Mouse (Mus musculus) bone marrow macrophage, adult 2 months (primary cell): ENCODE data around the gene Vps26c. TPM values are rescaled to one million over a fixed set of nuclear protein-coding genes. Genes with fewer than 3 reads are reported as not detected.
A peak's percentile ranks its signal among the peaks of the same experiment; 100 is the strongest.

ENCODE experiments used
- H3K27ac ChIP-seq: 2 replicates; pipeline ENCODE4 v1.5.1; 2012; ENCODE audit warnings: low read depth, low read length; ENCODE audit not compliant: insufficient read depth
- H3K4me1 ChIP-seq: 2 replicates; pipeline ENCODE4 v1.6.1; 2012; ENCODE audit warnings: low read length; ENCODE audit not compliant: control insufficient read depth, insufficient read depth
- H3K4me3 ChIP-seq: 2 replicates; pipeline ENCODE4 v1.5.1; 2012; ENCODE audit warnings: mild to moderate bottlenecking, low read length, moderate library complexity; ENCODE audit not compliant: insufficient read depth
- CTCF ChIP-seq: IDR thresholded peaks from 2 replicates; pipeline ENCODE4 v1.5.1; 2012; ENCODE audit warnings: low read depth, mild to moderate bottlenecking, low read length, moderate library complexity
- POLR2A ChIP-seq: IDR thresholded peaks from 2 replicates; pipeline ENCODE4 v1.6.1; 2012; ENCODE audit warnings: mild to moderate bottlenecking, low read depth, low read length, borderline replicate concordance
- polyA plus RNA-seq: library from polyadenylated mRNA; stranded (reverse); fragments of >200 nt; gene quantifications from 2 replicates; pipeline ENCODE4 v1.2.4, GENCODE M21; 2012; ENCODE audit not compliant: missing spikeins, insufficient read depth, insufficient read length

Gene Vps26c
- polyA plus RNA-seq, 1 experiment = 63.8 TPM

DNA sequence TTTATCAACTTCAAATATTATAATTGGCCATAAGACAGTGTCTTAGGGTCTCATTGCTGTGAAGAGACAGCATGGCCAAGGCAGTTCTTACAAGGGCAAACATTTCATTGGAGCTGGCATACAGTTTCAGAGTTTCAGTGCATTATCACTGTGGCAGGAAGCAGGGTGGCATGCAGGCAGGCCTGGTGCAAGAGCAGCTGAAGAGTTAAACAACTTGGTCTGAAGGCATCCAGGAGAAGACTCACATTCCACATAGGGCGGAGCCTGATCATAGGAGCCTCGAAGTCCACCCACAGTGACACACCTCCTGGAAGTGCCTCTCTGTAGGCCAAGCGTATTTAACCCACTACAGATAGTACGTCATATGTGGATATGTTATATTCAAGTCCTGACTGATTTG lies 60.7 kb downstream of the Vps26c start:
- no peak for TF ChIP-seq POLR2A
- TF ChIP-seq CTCF = no peak
- Histone ChIP-seq H3K4me3 (no peak overlapping the region), H3K27ac (no peak overlapping the region), H3K4me1 (no peaks in the 10 kb centered on the region)

DNA sequence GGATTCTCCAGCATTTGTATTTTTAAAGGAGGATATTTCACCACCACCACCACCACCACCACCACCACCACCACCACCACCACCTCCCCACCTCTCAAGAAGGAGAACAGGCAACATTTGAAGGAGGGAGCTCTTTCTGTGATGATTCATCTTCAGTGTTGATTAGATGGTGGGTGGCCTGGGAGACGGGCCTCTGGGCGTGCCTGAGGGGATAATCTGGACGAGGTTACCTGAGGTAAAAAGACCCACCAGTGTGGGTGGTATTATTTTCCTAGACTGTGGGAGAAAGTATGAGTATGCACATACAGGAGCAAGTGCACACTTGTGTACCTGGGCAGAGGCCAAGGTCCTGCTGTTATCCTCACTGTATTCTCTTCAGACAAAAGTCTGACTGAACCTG lies 62.6 kb downstream of the Vps26c start:
- no peak overlapping the region for H3K27ac ChIP-seq
- H3K4me1 ChIP-seq = no peaks in the 10 kb centered on the region
- TF ChIP-seq POLR2A = no peak
- TF ChIP-seq CTCF = no peak
- H3K4me3 ChIP-seq = no peak overlapping the region

- Histone ChIP-seq H3K4me1 (peaks cover 4% of the 10 kb centered on the region; the same call in 1 of the 2 replicates), H3K4me3 (no peak overlapping the region), H3K27ac (peak overlapping the region; percentile 59)
- TF ChIP-seq POLR2A (no peak), CTCF (no peak)
Observed at GRCm38 (mm10) chr16:94454146-94454545, 72.5 kb downstream of the Vps26c start.

DNA sequence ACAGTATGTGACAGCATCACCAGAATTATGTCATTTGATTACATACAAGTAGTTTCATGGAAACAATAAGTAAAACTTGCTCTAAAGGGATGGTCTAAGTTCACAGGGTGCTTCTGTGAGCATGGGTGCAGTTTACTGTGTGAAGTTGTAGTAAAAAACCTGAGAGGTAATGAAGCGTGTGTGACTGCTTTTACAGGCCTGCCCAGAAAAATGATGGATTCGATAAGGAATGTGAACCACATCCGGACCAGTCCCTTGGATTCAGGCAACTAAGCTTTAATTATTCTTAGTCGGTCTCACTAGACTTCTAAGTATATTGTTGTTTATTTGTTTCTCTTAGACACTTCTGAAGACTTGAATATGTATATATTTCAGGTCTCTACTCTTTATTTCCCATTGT lies 73.9 kb downstream of the Vps26c start:
- H3K27ac ChIP-seq = no peak overlapping the region
- peaks cover 4% of the 10 kb centered on the region; the same call in 1 of the 2 replicates for H3K4me1 ChIP-seq
- TF ChIP-seq POLR2A (no peak), CTCF (no peak)
- H3K4me3 ChIP-seq = no peak overlapping the region

GRCm38 (mm10) chr16:94451545-94452488 lies 74.8 kb downstream of the Vps26c start:
- no peak for TF ChIP-seq POLR2A
- no peak for TF ChIP-seq CTCF
- Histone ChIP-seq H3K27ac (no peak overlapping the region), H3K4me1 (peaks cover 4% of the 10 kb centered on the region; the same call in 1 of the 2 replicates), H3K4me3 (no peak overlapping the region)

GRCm38 (mm10) chr16:94449632-94450031 lies 77.0 kb downstream of the Vps26c start:
- TF ChIP-seq CTCF (no peak), POLR2A (no peak)
- Histone ChIP-seq H3K4me1 (peaks cover 4% of the 10 kb centered on the region; the same call in 1 of the 2 replicates), H3K4me3 (no peak overlapping the region), H3K27ac (no peak overlapping the region)

DNA sequence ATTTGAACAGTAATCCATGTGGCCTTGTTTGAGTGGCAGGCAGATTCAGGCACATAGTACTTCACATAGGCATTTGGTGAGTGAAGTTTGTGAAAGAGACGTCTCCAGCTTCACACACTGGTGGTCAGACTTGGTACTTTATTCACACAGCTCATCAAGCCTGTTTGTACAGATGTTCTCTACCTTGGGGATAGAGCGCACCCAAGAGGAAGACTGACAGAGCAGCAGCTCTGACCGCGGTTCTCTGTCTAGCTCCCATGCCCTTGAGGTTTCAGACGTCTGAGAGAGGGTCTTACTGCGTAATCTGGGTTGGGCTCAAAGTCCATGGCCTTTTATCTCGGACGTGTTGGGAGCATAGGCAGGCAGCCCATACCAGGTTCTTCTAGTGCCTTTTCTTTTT lies 77.5 kb downstream of the Vps26c start:
- Histone ChIP-seq H3K4me3 (no peak overlapping the region), H3K27ac (no peak overlapping the region), H3K4me1 (peaks cover 1% of the 10 kb centered on the region; the same call in 1 of the 2 replicates)
- TF ChIP-seq CTCF (no peak), POLR2A (no peak)

Other genes with a start within 250 kb of the Vps26c start
- gene Hlcs, start 213.3 kb downstream of the Vps26c start, polyA plus RNA-seq = 5.1 and 6.8 TPM in 2 replicates
- not detected in 2 replicates for gene Ripply3, start 198.4 kb downstream of the Vps26c start, polyA plus RNA-seq
- gene Ttc3, start 156.2 kb downstream of the Vps26c start, polyA plus RNA-seq = 19.2 and 20.3 TPM in 2 replicates
- gene Pigp, start 155.0 kb downstream of the Vps26c start, polyA plus RNA-seq = 53.9 and 54.5 TPM in 2 replicates
- 29.8 and 34.4 TPM in 2 replicates for gene Dyrk1a, start 43.2 kb upstream of the Vps26c start, polyA plus RNA-seq